Mouse (Mus musculus) bone marrow macrophage, adult 2 months (primary cell): ENCODE data around the gene Top3a.

ENCODE experiments used
- CTCF ChIP-seq: IDR thresholded peaks from 2 replicates; pipeline ENCODE4 v1.5.1; 2012; ENCODE audit warnings: low read depth, mild to moderate bottlenecking, low read length, moderate library complexity
- POLR2A ChIP-seq: IDR thresholded peaks from 2 replicates; pipeline ENCODE4 v1.6.1; 2012; ENCODE audit warnings: mild to moderate bottlenecking, low read depth, low read length, borderline replicate concordance

DNA sequence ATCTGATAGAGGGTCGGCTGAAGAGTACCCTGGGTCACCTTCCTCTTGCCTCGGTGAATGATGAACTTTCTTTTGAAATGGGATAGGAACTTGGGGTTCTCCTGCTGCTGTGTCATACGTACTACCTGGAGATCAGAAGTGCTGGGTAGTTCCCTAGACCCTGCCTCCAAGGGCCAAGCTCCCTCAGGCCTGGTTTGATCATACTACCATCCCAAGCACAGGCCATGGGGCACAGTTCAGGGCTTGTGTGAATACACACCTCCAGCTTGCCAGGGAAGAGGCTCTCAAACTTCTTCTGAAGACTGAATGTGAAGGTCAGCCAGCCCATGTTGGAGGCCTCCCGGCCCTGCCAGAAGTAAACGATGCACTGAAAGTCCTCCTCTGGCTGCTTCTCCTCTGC, 61.3 kb downstream of the Top3a start:
- TF ChIP-seq POLR2A (no peak), CTCF (no peak)
